In genomic region chr3:52534118-52534517, GRCm38 (mm10) we compare ENCODE assay signal across 14 mouse cellular contexts.
"Had no signal": no experiment of that assay in that cellular context is flagged by ENCODE, and none has a peak within 500 bp of the region (broad histone marks: within the 10 kb centered on the region; RNA-seq: fewer than 3 reads in every experiment).

No protein-coding gene starts in this region.

- H3K4me1 ChIP-seq: midbrain, embryonic 15.5 days had no signal

- H3K4me3 ChIP-seq: midbrain, embryonic 10.5 days; midbrain, embryonic 12.5 days; midbrain, embryonic 15.5 days; neural tube, embryonic 12.5 days; stomach, embryonic 15.5 days had no signal

- H3K9ac ChIP-seq: lung, embryonic 14.5 days; midbrain, embryonic 12.5 days; midbrain, embryonic 15.5 days; neural tube, embryonic 12.5 days; stomach, embryonic 15.5 days had no signal

- H3K36me3 ChIP-seq: midbrain, embryonic 10.5 days; midbrain, embryonic 12.5 days; midbrain, embryonic 15.5 days; neural tube, embryonic 12.5 days; stomach, embryonic 15.5 days had no signal

- H3K27me3 ChIP-seq: midbrain, embryonic 12.5 days; midbrain, embryonic 15.5 days; neural tube, embryonic 12.5 days; stomach, embryonic 15.5 days had no signal

- H3K4me2 ChIP-seq: lung, embryonic 14.5 days; midbrain, embryonic 12.5 days; midbrain, embryonic 15.5 days; neural tube, embryonic 12.5 days; stomach, embryonic 15.5 days had no signal

- H3K9me3 ChIP-seq: midbrain, embryonic 10.5 days; midbrain, embryonic 12.5 days; midbrain, embryonic 15.5 days; neural tube, embryonic 12.5 days; stomach, embryonic 15.5 days had no signal

- ATAC-seq: midbrain, embryonic 15.5 days had no signal

- H3K27ac ChIP-seq: midbrain, embryonic 10.5 days; midbrain, embryonic 12.5 days; midbrain, embryonic 15.5 days; neural tube, embryonic 12.5 days; stomach, embryonic 15.5 days; stomach, postnatal 0 days had no signal

- DNase-seq: lung, adult 18-20 months; lung, embryonic 14.5 days; lung, postnatal 10 days; lung, postnatal 4 days; right cerebral cortex, postnatal 14 days; thymus, adult 2 months; thymus, postnatal 25 days; thymus, postnatal 4 days had no signal
